8 mouse cellular contexts compared by ENCODE assay signal in the genomic region with DNA sequence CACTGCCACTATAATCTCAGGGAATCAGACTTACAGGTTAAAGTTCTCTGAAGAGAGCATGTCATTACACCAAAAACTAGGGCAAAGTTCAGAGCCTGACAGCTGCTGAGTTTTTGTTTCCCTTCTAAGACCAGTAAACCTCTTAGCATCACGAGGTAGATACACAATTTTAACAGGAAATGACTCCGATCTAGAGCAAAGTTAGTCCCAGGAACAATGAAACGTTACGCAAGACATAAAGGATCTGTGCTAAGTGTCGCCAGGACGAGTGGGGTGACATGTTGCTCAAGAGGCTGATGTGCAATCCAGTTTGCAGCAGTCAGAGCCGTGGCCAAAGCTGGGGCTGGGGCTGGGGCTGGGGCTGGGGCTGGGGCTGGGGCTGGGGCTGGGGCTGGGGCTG. TPM values are rescaled to one million over a fixed set of nuclear protein-coding genes. Genes with fewer than 3 reads are reported as not detected.
DNase-seq lines count a peak whose midpoint lies in the region; ATAC-seq and TF ChIP-seq lines count a peak whose summit lies in the region.
"Had no signal": no experiment of that assay in that cellular context is flagged by ENCODE, and none has a peak within 500 bp of the region (broad histone marks: within the 10 kb centered on the region; RNA-seq: fewer than 3 reads in every experiment).

No protein-coding gene starts in this region.

- no peak for TF ChIP-seq POLR2A in bone marrow macrophage, adult 2 months (IDR thresholded peaks at IDR 0.05; ENCODE audit: borderline replicate concordance, low read depth, low read length)

- ATAC-seq in megakaryocyte progenitor cell, adult 5-6 weeks (replicated peaks; ENCODE audit: poor library complexity): peak; percentile 94
- no peak for ATAC-seq in forebrain, embryonic 11.5 days (replicated peaks; ENCODE audit: low FRiP score)
- no peak for ATAC-seq in hindbrain, embryonic 13.5 days (ENCODE audit: low FRiP score)

- no peak for TF ChIP-seq CTCF in bone marrow macrophage, adult 2 months (IDR thresholded peaks at IDR 0.05; ENCODE audit: low read depth, low read length)

- no peak overlapping the region for H3K4me2 ChIP-seq in forebrain, embryonic 11.5 days (ENCODE audit: low read depth, low read length, severe bottlenecking)
- H3K4me2 ChIP-seq in hindbrain, embryonic 13.5 days: no peak overlapping the region

- H3K4me3 ChIP-seq in bone marrow macrophage, adult 2 months (ENCODE audit: insufficient read depth, low read length): no peak overlapping the region
- H3K4me3 ChIP-seq in forebrain, embryonic 11.5 days (ENCODE audit: low read depth, low read length): no peak overlapping the region
- no peak overlapping the region for H3K4me3 ChIP-seq in hindbrain, embryonic 13.5 days
- H3K4me3 ChIP-seq: heart, embryonic 13.5 days had no signal

- no peaks in the 10 kb centered on the region for H3K36me3 ChIP-seq in forebrain, embryonic 11.5 days (ENCODE audit: control insufficient read depth, insufficient read depth, low read length)
- H3K36me3 ChIP-seq in hindbrain, embryonic 13.5 days: no peaks in the 10 kb centered on the region
- H3K36me3 ChIP-seq: heart, embryonic 13.5 days had no signal

- DNase-seq in NIH3T3 (ENCODE audit: low read depth): peak; percentile 67
- peak; percentile 90 for DNase-seq in large intestine, adult 2 months (ENCODE audit: low read depth, low spot score)
- DNase-seq in ovary, adult 18-20 months (ENCODE audit: low spot score): no peak
- DNase-seq in forebrain, embryonic 11.5 days (ENCODE audit: low spot score): no peak

- H3K9me3 ChIP-seq in forebrain, embryonic 11.5 days (ENCODE audit: control insufficient read depth, low read length): no peaks in the 10 kb centered on the region
- H3K9me3 ChIP-seq in hindbrain, embryonic 13.5 days: no peaks in the 10 kb centered on the region
- H3K9me3 ChIP-seq: heart, embryonic 13.5 days had no signal

- WGBS in large intestine, adult 2 months: 12% methylated on average over 7 of the region's 7 CpGs
- 73% methylated on average over 6 of the region's 7 CpGs for WGBS in forebrain, embryonic 11.5 days
- WGBS in hindbrain, embryonic 13.5 days: 71% methylated on average over 7 of the region's 7 CpGs

- H3K27me3 ChIP-seq in forebrain, embryonic 11.5 days (ENCODE audit: control insufficient read depth, insufficient read depth, low read length): no peaks in the 10 kb centered on the region
- H3K27me3 ChIP-seq in hindbrain, embryonic 13.5 days: no peaks in the 10 kb centered on the region
- H3K27me3 ChIP-seq: heart, embryonic 13.5 days had no signal

- peak overlapping the region; percentile 92 for H3K27ac ChIP-seq in bone marrow macrophage, adult 2 months (ENCODE audit: insufficient read depth, low read depth, low read length)
- H3K27ac ChIP-seq in forebrain, embryonic 11.5 days (ENCODE audit: low read depth, low read length): no peak overlapping the region
- no peak overlapping the region for H3K27ac ChIP-seq in hindbrain, embryonic 13.5 days
- H3K27ac ChIP-seq: heart, embryonic 13.5 days had no signal

- peaks cover 53% of the 10 kb centered on the region for H3K4me1 ChIP-seq in bone marrow macrophage, adult 2 months (ENCODE audit: control insufficient read depth, insufficient read depth, low read length)
- H3K4me1 ChIP-seq in forebrain, embryonic 11.5 days (replicated peaks; ENCODE audit: control insufficient read depth, insufficient read depth, low read length): no peaks in the 10 kb centered on the region
- H3K4me1 ChIP-seq in hindbrain, embryonic 13.5 days (replicated peaks): no peaks in the 10 kb centered on the region

- no peak overlapping the region for H3K9ac ChIP-seq in forebrain, embryonic 11.5 days (ENCODE audit: low read length)
- no peak overlapping the region for H3K9ac ChIP-seq in hindbrain, embryonic 13.5 days
- H3K9ac ChIP-seq: heart, embryonic 13.5 days had no signal

RNA-seq across cellular contexts. Expression of gene Plin2, which starts 20.3 kb away (rescaled TPM):
- 397 and 415 TPM in 2 replicates for polyA plus RNA-seq in bone marrow macrophage, adult 2 months (2012; ENCODE audit: insufficient read depth, insufficient read length, missing spikeins)
- polyA plus RNA-seq in large intestine, adult 2 months (2012; rRNA removed): 74.8 and 99.5 TPM in 2 replicates
- total RNA-seq in megakaryocyte progenitor cell, adult 5-6 weeks (2015): 40.5 and 58.5 TPM in 2 replicates
- 75.9 and 78.3 TPM in 2 replicates for total RNA-seq in megakaryocyte progenitor cell, adult 5-6 weeks (2017)
- polyA plus RNA-seq in forebrain, embryonic 11.5 days (2014; fragmentation: Nextera tagmentation; extraction: Ambion mirVana): 60.5 and 66.9 TPM in 2 replicates
- polyA plus RNA-seq in hindbrain, embryonic 13.5 days (2015; fragmentation: Nextera tagmentation; extraction: Ambion mirVana): 53.4 and 55.0 TPM in 2 replicates

RNA-seq across cellular contexts. Expression of gene Dennd4c, which starts 58.2 kb away (rescaled TPM):
- polyA plus RNA-seq in bone marrow macrophage, adult 2 months (2012; ENCODE audit: insufficient read depth, insufficient read length, missing spikeins): 48.6 and 56.5 TPM in 2 replicates
- polyA plus RNA-seq in large intestine, adult 2 months (2012; rRNA removed): 3.4 and 8.1 TPM in 2 replicates
- 34.7 and 39.4 TPM in 2 replicates for total RNA-seq in megakaryocyte progenitor cell, adult 5-6 weeks (2015)
- 18.9 and 28.7 TPM in 2 replicates for total RNA-seq in megakaryocyte progenitor cell, adult 5-6 weeks (2017)
- 5.8 and 8.2 TPM in 2 replicates for polyA plus RNA-seq in forebrain, embryonic 11.5 days (2014; fragmentation: Nextera tagmentation; extraction: Ambion mirVana)
- polyA plus RNA-seq in hindbrain, embryonic 13.5 days (2015; fragmentation: Nextera tagmentation; extraction: Ambion mirVana): 3.6 and 5.4 TPM in 2 replicates

Comparison
In these comparisons a context has a peak if more than half of its experiments do, and no peak if none do; other contexts are left out.
1. DNase-seq: peak in NIH3T3 (single experiment) and large intestine, adult 2 months (single experiment); none in ovary, adult 18-20 months (single experiment) and forebrain, embryonic 11.5 days (single experiment).